Mouse (Mus musculus): ENCODE data around the gene Fam171a2.

DNA sequence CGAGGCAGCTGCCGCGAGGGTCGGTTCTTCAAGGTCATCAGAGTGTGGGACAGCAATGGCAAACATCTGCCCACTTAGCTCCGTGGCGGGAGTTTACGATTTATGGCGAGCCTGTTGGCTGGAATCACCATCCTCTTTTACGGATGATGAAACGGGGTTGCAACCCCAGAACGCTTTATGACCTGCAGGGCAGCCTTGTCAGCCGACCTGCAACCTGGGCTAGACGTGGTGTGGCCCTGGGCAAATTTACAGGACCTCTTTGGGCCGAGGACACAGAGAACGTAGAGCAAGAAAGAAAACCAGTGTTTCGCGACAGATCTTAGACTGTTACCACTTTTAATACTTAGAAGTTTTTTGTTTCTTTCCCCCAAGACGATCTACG is 39.7 kb downstream of the Fam171a2 start, which contains the start of gene Slc25a39:
- no peak for TF ChIP-seq CTCF (IDR thresholded peaks at IDR 0.05)
- no peak for TF ChIP-seq EP300 (IDR thresholded peaks at IDR 0.05)

Data from lung, postnatal 0 days (tissue).